8 mouse cellular contexts compared by ENCODE assay signal in the genomic region with DNA sequence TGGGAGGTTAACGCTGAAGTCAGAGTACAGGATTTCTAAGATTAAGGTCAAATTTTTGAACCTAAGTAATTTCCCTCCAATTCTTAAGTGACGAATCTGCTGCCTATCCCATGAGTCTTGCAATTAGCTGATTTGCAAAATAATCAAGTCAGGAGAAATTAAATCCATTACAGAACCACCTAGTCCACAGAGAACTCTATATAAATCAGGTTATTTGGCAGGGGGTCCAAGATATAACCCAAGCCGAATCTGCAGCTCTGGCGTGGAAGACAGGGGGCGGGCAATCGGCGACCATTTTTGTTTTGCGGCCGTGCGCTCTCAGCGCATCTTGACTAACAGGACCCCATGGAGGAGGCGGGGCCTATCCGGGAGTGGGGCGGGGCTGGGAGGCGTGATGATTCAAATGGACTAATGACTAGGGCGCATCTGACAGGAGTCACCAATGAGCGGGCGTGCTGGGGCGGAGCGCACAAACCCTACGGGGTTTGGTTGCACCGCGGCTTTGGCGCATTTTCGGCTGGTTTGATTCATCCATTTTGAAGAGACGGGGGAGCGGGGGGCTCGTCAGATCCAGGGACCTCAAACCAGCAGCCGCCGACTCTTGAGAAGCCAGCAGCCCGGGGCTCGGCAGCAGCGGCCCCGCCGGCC. TPM values are rescaled to one million over a fixed set of nuclear protein-coding genes. Genes with fewer than 3 reads are reported as not detected.
A peak's percentile ranks its signal among the peaks of the same experiment; 100 is the strongest.
DNase-seq lines count a peak whose midpoint lies in the region; ATAC-seq lines count a peak whose summit lies in the region.

Gene Nucks1 (plus strand): TSS at position 534 of the 648 bp plus-strand sequence.

- H3K9ac ChIP-seq in hindbrain, embryonic 16.5 days (ENCODE audit: low read depth, low read length) = peak within 1 kb of the TSS; percentile 99

- peak within 1 kb of the TSS; percentile 76 for H3K4me2 ChIP-seq in hindbrain, embryonic 16.5 days (ENCODE audit: low read length)

- WGBS in hindbrain, embryonic 16.5 days = under 1% methylated on average over 30 of the region's 35 CpGs
- WGBS in macrophage (ENCODE audit: missing documents) = under 1% methylated on average over 29 of the region's 35 CpGs

- 0 out of 2 replicates have a peak, but pooled peaks cover 3% of the 10 kb centered on the region for H3K27me3 ChIP-seq in hindbrain, embryonic 16.5 days (replicated peaks; ENCODE audit: control insufficient read depth, insufficient read depth, low read length)

- peak within 1 kb of the TSS; percentile 99 for H3K27ac ChIP-seq in hindbrain, embryonic 16.5 days (ENCODE audit: low read depth, low read length)
- peak within 1 kb of the TSS; percentile 74 for H3K27ac ChIP-seq in macrophage

- no peaks in the 10 kb centered on the region for H3K9me3 ChIP-seq in hindbrain, embryonic 16.5 days (ENCODE audit: control insufficient read depth, low read length)

- peaks cover 13% of the 10 kb centered on the region for H3K4me1 ChIP-seq in hindbrain, embryonic 16.5 days (ENCODE audit: control insufficient read depth, insufficient read depth, low read depth, low read length)

- H3K36me3 ChIP-seq in hindbrain, embryonic 16.5 days (ENCODE audit: control insufficient read depth, insufficient read depth, low read length) = no peaks in the 10 kb centered on the region
- H3K36me3 ChIP-seq in macrophage (ENCODE audit: inconsistent target) = no peaks in the 10 kb centered on the region

- peak; percentile 99 for ATAC-seq in hindbrain, embryonic 16.5 days

- peak; percentile 99 for DNase-seq in WW6 (ENCODE audit: low read depth, low spot score)
- DNase-seq in cerebellum, postnatal 4 days (ENCODE audit: low spot score in 2 of 2) = peak; percentile 98 to 99
- DNase-seq in gastrocnemius, adult 18-20 months (ENCODE audit: low spot score) = peak; percentile 100
- DNase-seq in left cerebral cortex, adult 18-20 months (ENCODE audit: low spot score in 2 of 2) = peak; percentile 99
- peak; percentile 99 for DNase-seq in right cerebral cortex, adult 18-20 months
- DNase-seq in urinary bladder, postnatal 10 days (ENCODE audit: low spot score) = peak; percentile 94

- peaks cover 41% of the 10 kb centered on the region for H3K79me2 ChIP-seq in macrophage (ENCODE audit: inconsistent target)

- H3K4me3 ChIP-seq in hindbrain, embryonic 16.5 days (ENCODE audit: low read length) = peak within 1 kb of the TSS; percentile 98
- H3K4me3 ChIP-seq in macrophage (ENCODE audit: inconsistent target) = peak within 1 kb of the TSS; percentile 69

RNA-seq across cellular contexts. Expression of gene Nucks1, which starts in this region (rescaled TPM):
- total RNA-seq in gastrocnemius, adult 18-20 months (2021) = 10 to 100 TPM; 65.8 to 72.3 TPM
- 45.0 and 47.7 TPM in 2 replicates for polyA plus RNA-seq in hindbrain, embryonic 16.5 days (2015; fragmentation: Nextera tagmentation; extraction: Ambion mirVana)
- 100 to 1,000 TPM; 148 to 157 TPM for total RNA-seq in left cerebral cortex, adult 18-20 months (2021)
- total RNA-seq in macrophage (2018; cell fraction: chromatin; rRNA removed) = 10 to 100 TPM; 12.1 to 49.2 (median 26.9) TPM
- 10 to 100 TPM; 39.7 to 83.4 (median 59.5) TPM for total RNA-seq in macrophage (2018; cell fraction: cytosol; rRNA removed)
- 10 to 100 TPM; 24.1 to 85.6 (median 37.6) TPM for total RNA-seq in macrophage (2018; cell fraction: nucleus; rRNA removed)
- polyA plus RNA-seq in macrophage (2018) = 30.6 to 64.9 TPM (median 34.7 TPM) in 3 replicates

Comparison
In these comparisons a context has a peak if more than half of its experiments do, and no peak if none do; other contexts are left out.
1. Peak in every context shown above with its lines: DNase-seq, ATAC-seq, H3K4me3 ChIP-seq and H3K27ac ChIP-seq.